Mouse (Mus musculus) gastrocnemius, postnatal 14 days (tissue): ENCODE measurements around the gene Ccdc12. TPM values are rescaled to one million over a fixed set of nuclear protein-coding genes. Genes with fewer than 3 reads are reported as not detected.

Experiments
- DNase-seq: peaks from one replicate; pipeline ENCODE4 v3.0.0; 2021; ENCODE audit warnings: mixed read lengths
- intact Hi-C: fragments of 180-260 bp; cut with DNase I; formaldehyde crosslinking; loops from one replicate; pipeline ENCODE4 v1.15.1; 2025; ENCODE audit warnings: low total_unique reads
- total RNA-seq, 2 experiments: library from RNA; stranded (reverse); gene quantifications; 2 replicates each; pipeline ENCODE4 v1.2.3; 2021

The Ccdc12 gene
- total RNA-seq, 2 experiments from 2014 or later = 46.4 to 52.6 TPM

GRCm38 (mm10) chr9:110695165-110695755, 39.0 kb downstream of the Ccdc12 start:
- DNase-seq = no peak
- intact Hi-C loops = no loop called here

- DNase-seq = no peak
- intact Hi-C loops = no loop called here
Observed at GRCm38 (mm10) chr9:110696427-110696826, 40.1 kb downstream of the Ccdc12 start.

- intact Hi-C loops = no loop called here
- DNase-seq = peak; percentile 49
Observed at GRCm38 (mm10) chr9:110697465-110697864, 41.2 kb downstream of the Ccdc12 start.

GRCm38 (mm10) chr9:110699574-110699973, 43.3 kb downstream of the Ccdc12 start:
- intact Hi-C loops = no loop called here
- DNase-seq = no peak

- intact Hi-C loops = loop anchor here (10.0 kb wide), 1 partner anchor 267 kb away; no protein-coding TSS in a partner anchor
- DNase-seq = no peak
Observed at GRCm38 (mm10) chr9:110701114-110702032, 45.1 kb downstream of the Ccdc12 start.

GRCm38 (mm10) chr9:110702848-110703247, 46.5 kb downstream of the Ccdc12 start:
- intact Hi-C loops = loop anchor here (10.0 kb wide), 1 partner anchor 268 kb away; no protein-coding TSS in a partner anchor
- no peak for DNase-seq

GRCm38 (mm10) chr9:110703951-110704350, 47.6 kb downstream of the Ccdc12 start:
- DNase-seq = no peak
- intact Hi-C loops = loop anchor here (10.0 kb wide), 1 partner anchor 269 kb away; no protein-coding TSS in a partner anchor

- intact Hi-C loops = loop anchor here (10.0 kb wide), 1 partner anchor 272 kb away; no protein-coding TSS in a partner anchor
- DNase-seq = no peak
Observed at GRCm38 (mm10) chr9:110706784-110707183, 50.5 kb downstream of the Ccdc12 start.

- intact Hi-C loops = loop anchor here (1.0 to 10.0 kb wide), 2 partner anchors 74 to 275 kb away; no protein-coding TSS in a partner anchor
- peak; percentile 77 for DNase-seq
Observed at GRCm38 (mm10) chr9:110709640-110710258, 53.4 kb downstream of the Ccdc12 start.

GRCm38 (mm10) chr9:110711532-110711931, 55.2 kb downstream of the Ccdc12 start:
- no peak for DNase-seq

GRCm38 (mm10) chr9:110711996-110712395, 55.7 kb downstream of the Ccdc12 start:
- intact Hi-C loops = no loop called here
- DNase-seq = no peak

More at GRCm38 (mm10) chr9:110711532-110711931, 55.2 kb downstream of the Ccdc12 start:
- intact Hi-C loops = no loop called here

- intact Hi-C loops = no loop called here
- no peak for DNase-seq
Observed at GRCm38 (mm10) chr9:110712545-110712944, 56.2 kb downstream of the Ccdc12 start.

GRCm38 (mm10) chr9:110713389-110713788, 57.1 kb downstream of the Ccdc12 start:
- intact Hi-C loops = no loop called here
- DNase-seq = no peak

GRCm38 (mm10) chr9:110715426-110715825, 59.1 kb downstream of the Ccdc12 start:
- intact Hi-C loops = loop anchor here (5.0 kb wide), 2 partner anchors 67 to 157 kb away; no protein-coding TSS in a partner anchor

GRCm38 (mm10) chr9:110716775-110717174, 60.5 kb downstream of the Ccdc12 start:
- DNase-seq = peak; percentile 55

More at GRCm38 (mm10) chr9:110715426-110715825, 59.1 kb downstream of the Ccdc12 start:
- no peak for DNase-seq

GRCm38 (mm10) chr9:110718071-110718470, 61.8 kb downstream of the Ccdc12 start:
- intact Hi-C loops = loop anchor here (5.0 kb wide), 2 partner anchors 64 to 154 kb away; no protein-coding TSS in a partner anchor

More at GRCm38 (mm10) chr9:110716775-110717174, 60.5 kb downstream of the Ccdc12 start:
- intact Hi-C loops = loop anchor here (5.0 kb wide), 2 partner anchors 66 to 156 kb away; no protein-coding TSS in a partner anchor

GRCm38 (mm10) chr9:110718810-110719209, 62.5 kb downstream of the Ccdc12 start:
- intact Hi-C loops = loop anchor here (5.0 kb wide), 2 partner anchors 63 to 153 kb away; no protein-coding TSS in a partner anchor
- no peak for DNase-seq

More at GRCm38 (mm10) chr9:110718071-110718470, 61.8 kb downstream of the Ccdc12 start:
- no peak for DNase-seq

- intact Hi-C loops = loop anchor here (5.0 kb wide), 2 partner anchors 62 to 152 kb away; no protein-coding TSS in a partner anchor
- no peak for DNase-seq
Observed at GRCm38 (mm10) chr9:110719977-110720376, 63.7 kb downstream of the Ccdc12 start.

GRCm38 (mm10) chr9:110722060-110722459, 65.8 kb downstream of the Ccdc12 start:
- no peak for DNase-seq
- intact Hi-C loops = no loop called here
